Mouse (Mus musculus) intestine, postnatal 0 days (tissue): ENCODE results near the gene Tmem178. TPM values are rescaled to one million over a fixed set of nuclear protein-coding genes. Genes with fewer than 3 reads are reported as not detected.
A peak's percentile ranks its signal among the peaks of the same experiment; 100 is the strongest.
"Not testable (repeated sequence)": the region's sequence is repeated elsewhere in the genome, so short reads cannot be mapped to it uniquely, and the experiment has no call there.

ENCODE experiments used
- ATAC-seq: fragments of 200-750 bp; cut with Nextera tagmentation; 2 replicates; pipeline ENCODE4 v1.8.0; 2017; ENCODE audit warnings: mild to moderate bottlenecking, moderate TSS enrichment, moderate library complexity
- H3K27ac ChIP-seq: fragments of 300-500 bp; sonication (generic); 2 replicates; pipeline ENCODE4 v1.5.1; 2014; ENCODE audit warnings: mild to moderate bottlenecking, low read depth, low read length, moderate library complexity
- H3K27me3 ChIP-seq: fragments of 300-500 bp; sonication (generic); replicated peaks from 2 replicates; pipeline ENCODE4 v1.6.1; 2014; ENCODE audit warnings: low read length, mixed read lengths; ENCODE audit not compliant: control insufficient read depth, insufficient read depth
- H3K36me3 ChIP-seq: fragments of 300-500 bp; sonication (generic); 2 replicates; pipeline ENCODE4 v1.6.1; 2014; ENCODE audit warnings: mild to moderate bottlenecking, moderate library complexity; ENCODE audit not compliant: control insufficient read depth, insufficient read depth
- H3K4me1 ChIP-seq: fragments of 300-500 bp; sonication (generic); replicated peaks from 2 replicates; pipeline ENCODE4 v1.6.1; 2014; ENCODE audit warnings: antibody characterized with exemption, low read length, mixed read lengths; ENCODE audit not compliant: control insufficient read depth, insufficient read depth
- H3K4me2 ChIP-seq: fragments of 300-500 bp; sonication (generic); replicated peaks from 2 replicates; pipeline ENCODE4 v1.6.1; 2014; ENCODE audit warnings: low read depth, mild to moderate bottlenecking, moderate library complexity
- H3K4me3 ChIP-seq: fragments of 300-500 bp; sonication (generic); 2 replicates; pipeline ENCODE4 v1.5.1; 2014; ENCODE audit warnings: low read depth, low read length
- H3K9ac ChIP-seq: fragments of 300-500 bp; sonication (generic); 2 replicates; pipeline ENCODE4 v1.6.1; 2014; ENCODE audit warnings: mild to moderate bottlenecking, low read depth, low read length
- H3K9me3 ChIP-seq: fragments of 300-500 bp; sonication (generic); 2 replicates; pipeline ENCODE4 v1.6.1; 2016; ENCODE audit warnings: mixed run types; ENCODE audit not compliant: control insufficient read depth
- CTCF ChIP-seq: sonication (generic); IDR thresholded peaks from 2 replicates; pipeline ENCODE4 v1.5.1; 2016; ENCODE audit warnings: low read depth, mild to moderate bottlenecking, control low read depth, antibody characterized with exemption, moderate library complexity
- WGBS: fragments of 180-500 bp; shearing (Covaris S2); extraction: QIAGEN DNeasy Blood & Tissue Kit; methylation state at CpG from one replicate; pipeline ENCODE4 v1.1.7; 2014; 5-methylcytosine and 5-hydroxymethylcytosine counted together
- polyA plus RNA-seq: library from polyadenylated mRNA; unstranded; fragments of >200 nt; fragmentation: Nextera tagmentation; extraction: Ambion mirVana; gene quantifications from 2 replicates; pipeline ENCODE4 v1.2.1, GENCODE M21; 2015

Gene Tmem178
- polyA plus RNA-seq, 1 experiment from 2014 or later = 3.6 TPM

DNA sequence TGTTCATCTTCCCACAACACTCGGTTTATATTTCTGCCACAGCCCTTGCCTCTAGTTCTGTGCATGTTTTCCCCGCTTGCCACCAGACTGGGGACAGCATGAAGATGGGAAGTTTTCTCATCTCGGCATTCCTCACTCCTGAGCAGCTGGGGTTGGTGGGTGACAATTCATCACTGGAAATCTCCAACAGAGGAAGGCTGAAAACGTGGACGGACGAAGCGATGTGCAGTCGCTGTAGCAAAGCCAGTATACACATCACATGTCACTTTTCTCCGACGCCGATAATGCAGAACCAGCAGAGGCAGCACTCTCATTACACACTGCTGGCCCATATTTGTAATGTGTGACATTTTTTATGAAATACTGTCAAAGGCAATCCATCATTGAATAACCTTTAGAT is 2.6 kb upstream of the Tmem178 start:
- no peak for ATAC-seq
- H3K9me3 ChIP-seq = no peaks in the 10 kb centered on the region
- H3K27ac ChIP-seq = no peak overlapping the region
- no peaks in the 10 kb centered on the region for H3K36me3 ChIP-seq
- H3K4me1 ChIP-seq = no peaks in the 10 kb centered on the region
- TF ChIP-seq CTCF = no peak
- no peak overlapping the region for H3K4me3 ChIP-seq
- H3K27me3 ChIP-seq = peaks cover 21% of the 10 kb centered on the region
- WGBS = 60% methylated on average over 11 of the region's 11 CpGs
- H3K9ac ChIP-seq = no peak overlapping the region
- H3K4me2 ChIP-seq = no peak overlapping the region

DNA sequence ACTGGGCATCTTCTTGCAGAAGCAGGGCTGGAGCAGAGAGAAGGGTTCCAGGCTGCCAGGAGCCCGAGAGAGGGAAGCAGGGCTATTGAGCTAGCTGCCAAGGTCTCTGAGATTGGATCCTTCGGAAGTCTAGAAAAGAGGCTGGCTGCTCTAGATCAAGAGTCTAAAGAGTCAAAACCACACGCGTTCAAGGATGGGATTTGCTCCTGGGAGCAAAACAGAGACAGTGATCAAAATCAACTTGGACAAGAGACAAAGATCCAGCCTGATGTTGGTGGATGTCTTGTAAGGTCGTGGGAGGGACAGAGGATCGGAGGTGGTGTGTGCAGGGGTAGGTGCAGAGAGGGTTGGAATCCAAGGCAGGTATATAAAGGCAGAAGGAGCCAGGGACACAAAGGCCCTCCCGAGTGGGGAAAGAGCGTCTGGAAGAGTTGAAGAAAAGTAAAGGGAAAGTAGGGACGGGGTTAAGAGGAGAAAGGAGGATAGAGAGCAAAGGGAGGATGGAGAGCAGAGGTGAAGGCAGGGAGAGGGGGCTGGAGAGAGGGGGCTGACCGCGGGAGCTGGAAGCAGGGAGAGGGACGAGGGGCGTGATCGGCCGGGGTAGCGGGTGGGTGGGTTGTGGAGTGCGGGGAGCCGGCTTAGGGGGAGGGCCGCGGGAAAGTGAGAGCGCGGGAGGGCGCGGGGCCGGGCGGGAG is 450 bp upstream of the Tmem178 start:
- Histone ChIP-seq H3K36me3 (no peaks in the 10 kb centered on the region), H3K9me3 (no peaks in the 10 kb centered on the region), H3K27ac (no peak overlapping the region), H3K4me3 (peak overlapping the region; percentile 58), H3K27me3 (peaks cover 26% of the 10 kb centered on the region), H3K9ac (peak overlapping the region; percentile 40; the same call in 1 of the 2 replicates), H3K4me1 (no peaks in the 10 kb centered on the region), H3K4me2 (peak overlapping the region; percentile 97)
- WGBS = 12% methylated on average over 20 of the region's 26 CpGs
- no peak for ATAC-seq
- TF ChIP-seq CTCF = no peak

DNA sequence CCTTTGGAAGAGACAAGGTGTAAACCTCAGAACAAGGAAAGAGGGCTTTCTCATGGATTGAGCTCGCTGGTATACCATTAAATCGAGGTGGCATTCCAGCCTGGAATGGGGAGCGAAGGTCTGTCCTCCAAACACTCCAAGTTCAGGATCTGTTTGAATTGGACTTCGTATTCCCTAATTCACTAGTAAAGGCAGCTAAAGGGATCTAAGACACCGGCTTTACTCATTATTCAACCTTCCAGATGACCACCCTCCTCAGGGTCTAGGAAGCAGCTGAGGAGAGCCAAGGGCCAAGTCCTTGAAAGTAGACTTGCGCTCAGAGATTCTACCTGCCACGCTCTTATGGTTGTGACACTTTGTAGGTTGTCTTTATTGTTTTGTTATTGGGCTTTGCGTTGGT is 1.1 kb downstream of the Tmem178 start:
- not testable (repeated sequence) for H3K4me3 ChIP-seq, H3K9ac ChIP-seq, H3K4me1 ChIP-seq, H3K36me3 ChIP-seq, ATAC-seq, H3K9me3 ChIP-seq, H3K27ac ChIP-seq
- Histone ChIP-seq H3K4me2 (peak overlapping the region; percentile 17; the same call in 1 of the 2 replicates), H3K27me3 (peaks cover 26% of the 10 kb centered on the region)
- 47% methylated on average over 8 of the region's 8 CpGs for WGBS

DNA sequence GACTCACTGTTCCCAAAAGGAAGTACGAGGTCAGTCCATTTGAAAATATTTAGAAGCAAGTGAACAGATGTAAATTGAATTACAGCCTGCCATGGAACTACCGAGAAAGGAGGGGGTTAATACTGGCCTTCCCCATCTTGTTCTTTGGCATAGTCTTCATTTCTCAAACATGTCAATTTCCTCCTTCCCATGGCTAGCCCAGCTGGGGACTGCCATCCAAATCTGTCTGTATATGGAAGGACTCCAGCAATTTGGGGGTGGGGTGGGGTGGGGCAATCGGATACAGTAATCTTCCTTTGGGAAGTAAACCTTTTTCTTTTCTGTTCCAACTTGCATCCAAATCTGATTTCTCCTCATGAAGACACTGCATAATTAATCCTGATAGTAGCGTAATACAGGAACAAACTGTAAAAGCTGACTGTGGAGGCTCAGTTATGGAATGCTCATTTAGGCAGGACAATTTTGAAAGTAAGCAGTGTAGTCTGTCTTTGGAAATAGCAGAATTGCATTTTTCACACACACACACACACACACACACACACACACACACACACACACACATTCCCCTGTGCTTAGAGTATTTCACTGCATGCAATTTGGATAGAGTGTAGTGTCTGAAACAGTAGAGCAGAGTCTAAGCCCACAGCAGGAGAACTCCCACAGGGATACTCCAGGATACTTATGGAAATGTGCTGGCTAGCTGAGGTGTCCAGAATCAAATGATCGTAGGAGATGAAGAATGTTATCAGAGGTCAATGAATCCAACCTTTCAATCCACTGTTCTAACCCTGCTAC is 1.9 kb downstream of the Tmem178 start:
- no peak for TF ChIP-seq CTCF
- Histone ChIP-seq H3K4me1 (no peaks in the 10 kb centered on the region), H3K4me2 (no peak overlapping the region), H3K9me3 (no peaks in the 10 kb centered on the region), H3K36me3 (no peaks in the 10 kb centered on the region), H3K27me3 (peaks cover 26% of the 10 kb centered on the region), H3K27ac (no peak overlapping the region), H3K4me3 (no peak overlapping the region), H3K9ac (no peak overlapping the region)
- no peak for ATAC-seq
- 73% methylated on average over 5 of the region's 5 CpGs for WGBS

DNA sequence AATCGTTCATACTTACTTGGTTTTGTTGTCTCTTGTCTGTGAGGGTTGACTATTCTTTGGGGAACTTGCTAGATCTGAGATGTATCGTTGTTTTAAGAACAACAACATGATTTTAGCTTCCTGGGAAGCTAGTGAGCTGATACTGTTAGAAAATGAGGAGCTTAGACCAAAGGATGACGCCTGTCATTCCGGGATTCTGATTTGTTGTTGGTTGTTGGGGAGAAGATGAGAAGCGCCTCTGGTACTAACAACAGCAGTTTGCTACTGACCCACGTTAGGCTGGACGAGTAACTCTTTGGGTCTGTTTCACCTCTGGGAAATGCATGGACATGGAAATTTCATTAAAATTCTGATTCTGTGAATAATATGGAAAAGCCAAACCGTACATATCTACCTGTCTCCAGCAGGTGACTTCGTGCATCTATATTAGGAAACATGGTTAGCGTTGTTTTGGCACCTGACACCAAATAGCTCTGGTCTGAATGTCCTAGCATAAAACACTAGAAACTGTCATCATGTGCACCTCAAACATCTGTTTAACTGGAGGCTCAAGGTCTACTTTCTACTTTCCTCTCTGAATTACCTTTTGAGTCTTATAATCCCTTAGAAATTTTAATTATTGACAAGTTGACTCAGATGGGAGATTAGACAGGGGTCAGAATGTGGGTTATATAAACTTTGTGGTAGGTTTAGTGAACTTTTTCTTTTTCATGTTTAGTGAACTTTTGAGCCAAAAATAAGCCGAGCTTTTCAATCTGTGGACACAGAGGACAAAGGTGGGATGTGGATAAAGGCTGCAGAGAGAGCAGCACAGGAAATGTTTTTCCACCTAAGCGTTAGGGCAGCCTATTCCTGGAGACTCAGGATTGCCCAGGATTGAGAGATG is 2.9 kb downstream of the Tmem178 start:
- H3K4me1 ChIP-seq = no peaks in the 10 kb centered on the region
- H3K27me3 ChIP-seq = peaks cover 26% of the 10 kb centered on the region
- no peak overlapping the region for H3K4me2 ChIP-seq
- H3K36me3 ChIP-seq = no peaks in the 10 kb centered on the region
- TF ChIP-seq CTCF = no peak
- WGBS = 77% methylated on average over 12 of the region's 12 CpGs
- ATAC-seq = no peak
- no peak overlapping the region for H3K4me3 ChIP-seq
- no peaks in the 10 kb centered on the region for H3K9me3 ChIP-seq
- H3K9ac ChIP-seq = no peak overlapping the region
- H3K27ac ChIP-seq = no peak overlapping the region

DNA sequence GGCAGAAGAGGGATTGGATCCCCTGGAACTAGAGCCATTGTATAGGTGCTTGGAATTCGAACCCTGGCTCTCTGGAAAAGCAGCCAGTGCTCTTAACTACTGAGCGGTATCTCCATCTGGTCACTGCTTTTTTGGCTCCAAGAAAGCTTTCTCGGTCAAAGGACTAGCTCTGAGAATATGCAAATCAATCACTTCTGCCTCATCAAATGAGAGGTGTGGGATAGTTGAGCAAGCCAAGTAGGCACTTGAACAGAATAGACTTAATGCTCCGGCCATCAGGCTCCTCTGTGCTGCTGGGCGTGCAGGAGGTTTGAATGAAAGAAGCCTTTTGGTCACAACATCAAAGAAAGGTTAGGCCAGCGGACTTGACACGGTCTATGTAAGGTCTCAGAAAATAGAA is 5.0 kb downstream of the Tmem178 start:
- no peak for TF ChIP-seq CTCF
- 91% methylated on average over 7 of the region's 7 CpGs for WGBS

More for the DNA sequence above, 5.0 kb downstream of the Tmem178 start:
- peaks cover 16% of the 10 kb centered on the region for H3K27me3 ChIP-seq
- no peak overlapping the region for H3K4me2 ChIP-seq
- ATAC-seq = no peak
- H3K4me3 ChIP-seq = no peak overlapping the region
- H3K36me3 ChIP-seq = no peaks in the 10 kb centered on the region
- H3K9me3 ChIP-seq = no peaks in the 10 kb centered on the region
- no peak overlapping the region for H3K27ac ChIP-seq
- H3K4me1 ChIP-seq = no peaks in the 10 kb centered on the region
- no peak overlapping the region for H3K9ac ChIP-seq
